ENCODE assay signal across 14 mouse cellular contexts in genomic region chr15:80839653-80840420, GRCm38 (mm10).
A peak's percentile ranks its signal among the peaks of the same experiment; 100 is the strongest.
DNase-seq lines count a peak whose midpoint lies in the region; ATAC-seq lines count a peak whose summit lies in the region.
"Had no signal": no experiment of that assay in that cellular context is flagged by ENCODE, and none has a peak within 500 bp of the region (broad histone marks: within the 10 kb centered on the region; RNA-seq: fewer than 3 reads in every experiment).

No protein-coding gene starts in this region.

- H3K4me2 ChIP-seq in stomach, embryonic 16.5 days (ENCODE audit: low read depth, low read length), result no peak overlapping the region
- H3K4me2 ChIP-seq: embryonic facial prominence, embryonic 15.5 days had no signal

- WGBS in stomach, embryonic 16.5 days, result 71% methylated on average over 9 of the region's 9 CpGs

- no peak overlapping the region for H3K9ac ChIP-seq in stomach, embryonic 16.5 days (ENCODE audit: low read length)
- H3K9ac ChIP-seq: embryonic facial prominence, embryonic 15.5 days had no signal

- H3K27me3 ChIP-seq in stomach, embryonic 16.5 days (ENCODE audit: control insufficient read depth, insufficient read depth, low read length), result no peaks in the 10 kb centered on the region
- H3K27me3 ChIP-seq: embryonic facial prominence, embryonic 15.5 days; Patski had no signal

- DNase-seq in heart, adult 11 months, result peak; percentile 88
- DNase-seq in heart, adult 8-10 months (ENCODE audit: low spot score), result no peak
- DNase-seq in right cerebral cortex, adult 2 months (ENCODE audit: low spot score in 2 of 2), result peak; percentile 37 to 39
- DNase-seq in right cerebral cortex, postnatal 10 days (ENCODE audit: low spot score in 2 of 2), result no peak
- DNase-seq in spleen, postnatal 36 days (ENCODE audit: low spot score in 2 of 2), result no peak
- DNase-seq in embryo, embryonic 10 days (ENCODE audit: low spot score), result no peak
- DNase-seq: thymus, postnatal 4 days had no signal

- peak; percentile 74 for ATAC-seq in inflammation-experienced regulatory T-cells, adult 6 months
- ATAC-seq in stomach, embryonic 16.5 days (ENCODE audit: insufficient read depth, low FRiP score), result no peak
- ATAC-seq: intestine, postnatal 0 days; Patski had no signal

- H3K27ac ChIP-seq in stomach, embryonic 16.5 days (ENCODE audit: low read length), result peak overlapping the region; percentile 15; the same call in 1 of the 2 replicates
- H3K27ac ChIP-seq: embryonic facial prominence, embryonic 15.5 days; heart, embryonic 10.5 days had no signal

- H3K36me3 ChIP-seq in stomach, embryonic 16.5 days (ENCODE audit: control insufficient read depth, insufficient read depth, low read length), result no peaks in the 10 kb centered on the region
- H3K36me3 ChIP-seq: embryonic facial prominence, embryonic 15.5 days had no signal

- H3K9me3 ChIP-seq in stomach, embryonic 16.5 days (replicated peaks; ENCODE audit: control insufficient read depth, low read length), result no peaks in the 10 kb centered on the region
- H3K9me3 ChIP-seq: embryonic facial prominence, embryonic 15.5 days; heart, embryonic 10.5 days had no signal

- H3K4me3 ChIP-seq in stomach, embryonic 16.5 days (replicated peaks; ENCODE audit: low read length), result no peak overlapping the region
- H3K4me3 ChIP-seq: embryonic facial prominence, embryonic 15.5 days; heart, embryonic 10.5 days; myocyte had no signal

- peaks cover 30% of the 10 kb centered on the region for H3K4me1 ChIP-seq in stomach, embryonic 16.5 days (ENCODE audit: control insufficient read depth, insufficient read depth, low read length)

Comparison
In these comparisons a context has a peak if more than half of its experiments do, and no peak if none do; other contexts are left out.
1. DNase-seq: peak in heart, adult 11 months (single experiment) and right cerebral cortex, adult 2 months (2 of 2); none in heart, adult 8-10 months (single experiment), right cerebral cortex, postnatal 10 days (0 of 2), spleen, postnatal 36 days (0 of 2) and embryo, embryonic 10 days (single experiment).